Mouse (Mus musculus) stomach, postnatal 0 days (tissue): ENCODE measurements around the gene Olfr1496.

Experiments
- CTCF ChIP-seq: IDR thresholded peaks from 2 replicates; pipeline ENCODE4 v1.5.1; 2016; ENCODE audit warnings: antibody characterized with exemption, low read depth, mild to moderate bottlenecking, moderate library complexity
- EP300 ChIP-seq: optimal IDR thresholded peaks from 2 replicates; pipeline ENCODE3; 2016; ENCODE audit warnings: antibody characterized with exemption

DNA sequence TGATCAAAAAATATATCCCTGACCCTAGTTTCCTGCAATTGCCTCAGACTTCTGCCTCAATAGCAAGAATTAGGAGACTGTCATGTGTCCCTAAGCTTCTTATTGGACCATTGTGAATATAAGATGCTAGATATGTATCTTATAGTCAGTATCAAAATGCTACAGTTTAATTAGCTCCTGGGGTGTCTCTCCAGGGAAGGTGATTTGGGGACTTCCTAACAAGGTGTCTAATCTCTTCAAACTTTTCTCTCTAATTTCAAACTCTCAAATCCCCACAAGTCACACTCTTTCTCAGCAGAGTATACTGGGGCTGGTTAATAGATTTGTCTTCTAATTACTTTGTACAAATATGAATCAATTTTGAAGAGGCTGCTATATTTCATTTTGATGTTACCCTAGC lies 20.4 kb downstream of the Olfr1496 start, which contains the start of gene Olfr1497:
- TF ChIP-seq CTCF (no peak), EP300 (no peak)
